Mouse (Mus musculus) embryonic fibroblast, embryonic 13.5 days (primary cell): ENCODE data around the gene Palb2. TPM values are rescaled to one million over a fixed set of nuclear protein-coding genes. Genes with fewer than 3 reads are reported as not detected.
A peak's percentile ranks its signal among the peaks of the same experiment; 100 is the strongest.

Experiments used
- H3K27ac ChIP-seq: 2 replicates; pipeline ENCODE4 v1.5.1; 2012; ENCODE audit warnings: low read length, control low read depth, inconsistent platforms; ENCODE audit not compliant: insufficient read depth
- H3K4me1 ChIP-seq: 2 replicates; pipeline ENCODE4 v1.6.1; 2011; ENCODE audit warnings: low read length; ENCODE audit not compliant: control insufficient read depth, insufficient read depth
- H3K4me3 ChIP-seq: 2 replicates; pipeline ENCODE4 v1.5.1; 2011; ENCODE audit warnings: mild to moderate bottlenecking, control low read depth, low read length; ENCODE audit not compliant: insufficient read depth
- CTCF ChIP-seq: IDR thresholded peaks from 2 replicates; pipeline ENCODE4 v1.5.1; 2011; ENCODE audit warnings: mild to moderate bottlenecking, control low read depth, low read length, moderate library complexity, borderline replicate concordance; ENCODE audit not compliant: insufficient read depth
- POLR2A ChIP-seq: IDR thresholded peaks from 2 replicates; pipeline ENCODE4 v1.6.1; 2011; ENCODE audit warnings: low read depth, mild to moderate bottlenecking, control low read depth, low read length, moderate library complexity
- polyA plus RNA-seq: library from polyadenylated mRNA; stranded (reverse); fragments of >200 nt; gene quantifications from 2 replicates; pipeline ENCODE4 v1.2.4, GENCODE M21; 2011; ENCODE audit warnings: low read depth; ENCODE audit not compliant: missing spikeins, insufficient read length

Gene Palb2
- polyA plus RNA-seq, 1 experiment: 4.0 TPM

GRCm38 (mm10) chr7:122152473-122152872 lies 19.7 kb upstream of the Palb2 start:
- TF ChIP-seq POLR2A: no peak
- TF ChIP-seq CTCF: no peak

GRCm38 (mm10) chr7:122140991-122141390 lies 8.2 kb upstream of the Palb2 start:
- no peak overlapping the region for H3K27ac ChIP-seq
- H3K4me1 ChIP-seq: no peaks in the 10 kb centered on the region
- H3K4me3 ChIP-seq: no peak overlapping the region
- TF ChIP-seq CTCF (no peak), POLR2A (no peak)

More at GRCm38 (mm10) chr7:122152473-122152872, 19.7 kb upstream of the Palb2 start:
- no peak overlapping the region for H3K27ac ChIP-seq
- no peak overlapping the region for H3K4me3 ChIP-seq
- no peaks in the 10 kb centered on the region for H3K4me1 ChIP-seq

DNA sequence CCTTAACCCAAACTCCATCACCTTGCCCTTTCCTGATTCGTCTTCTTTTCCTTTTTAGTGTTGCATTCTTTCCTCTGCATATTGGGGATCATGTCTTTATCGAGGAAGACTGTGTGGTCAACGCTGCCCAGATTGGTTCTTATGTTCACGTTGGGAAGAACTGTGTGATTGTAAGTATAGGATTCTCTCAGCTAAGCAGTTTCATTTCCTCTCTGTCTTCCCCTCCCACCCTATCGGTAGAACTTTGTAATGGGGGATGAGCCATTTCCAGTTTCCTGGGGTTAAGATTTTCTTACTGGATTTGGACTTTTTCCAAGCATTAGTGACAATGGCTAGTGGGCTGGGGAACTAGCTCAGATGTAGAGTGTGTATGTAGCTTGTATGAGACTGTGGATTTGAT lies 5.4 kb upstream of the Palb2 start:
- Histone ChIP-seq H3K4me3 (no peak overlapping the region), H3K27ac (no peak overlapping the region), H3K4me1 (no peaks in the 10 kb centered on the region)
- TF ChIP-seq POLR2A: no peak
- no peak for TF ChIP-seq CTCF

DNA sequence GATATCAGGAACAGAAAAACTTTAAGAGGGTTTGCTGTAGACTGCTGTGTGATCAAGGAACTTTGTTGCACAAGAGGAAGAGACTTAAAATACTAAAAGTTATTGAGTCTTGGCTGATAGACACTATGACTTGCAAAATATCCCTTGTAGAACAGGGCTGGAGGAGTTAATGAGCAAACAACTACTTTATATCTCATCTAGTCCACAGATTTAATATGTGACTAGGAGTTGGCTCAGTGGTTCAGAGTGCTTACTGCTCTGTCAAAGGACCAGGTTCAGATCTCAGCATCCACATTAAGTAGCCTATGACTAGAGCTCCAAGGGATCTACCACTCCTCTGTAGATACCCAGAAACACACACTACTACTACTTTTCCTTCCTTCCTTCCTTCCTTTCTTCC lies 4.3 kb upstream of the Palb2 start:
- Histone ChIP-seq H3K4me3 (no peak overlapping the region), H3K4me1 (no peaks in the 10 kb centered on the region), H3K27ac (no peak overlapping the region)
- no peak for TF ChIP-seq POLR2A
- no peak for TF ChIP-seq CTCF

GRCm38 (mm10) chr7:122135070-122135469 lies 2.3 kb upstream of the Palb2 start:
- no peak for TF ChIP-seq CTCF
- TF ChIP-seq POLR2A: no peak
- no peaks in the 10 kb centered on the region for H3K4me1 ChIP-seq
- no peak overlapping the region for H3K4me3 ChIP-seq
- H3K27ac ChIP-seq: no peak overlapping the region

DNA sequence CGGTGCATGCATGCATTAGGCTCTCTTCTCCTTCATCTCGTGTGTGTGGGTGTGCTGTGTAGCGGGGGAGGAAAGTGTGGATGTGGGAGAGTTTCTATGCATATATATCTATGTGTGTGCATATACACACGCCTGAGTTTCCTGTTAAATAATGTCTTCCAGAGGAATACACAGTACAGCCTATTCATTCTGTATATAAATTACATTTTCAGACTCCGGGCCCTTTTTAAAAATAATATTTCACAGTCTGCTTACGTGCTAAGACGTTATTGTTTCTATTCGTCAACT lies 497 bp upstream of the Palb2 start:
- peak overlapping the region; percentile 17; the same call in 1 of the 2 replicates for H3K27ac ChIP-seq
- H3K4me1 ChIP-seq: no peaks in the 10 kb centered on the region
- TF ChIP-seq CTCF: no peak
- peak overlapping the region; percentile 90 for H3K4me3 ChIP-seq

GRCm38 (mm10) chr7:122131834-122132233 lies 951 bp downstream of the Palb2 start:
- no peak overlapping the region for H3K27ac ChIP-seq
- no peaks in the 10 kb centered on the region for H3K4me1 ChIP-seq
- no peak overlapping the region for H3K4me3 ChIP-seq
- TF ChIP-seq POLR2A (no peak), CTCF (no peak)

- Histone ChIP-seq H3K4me1 (no peaks in the 10 kb centered on the region), H3K4me3 (no peak overlapping the region), H3K27ac (no peak overlapping the region)
- TF ChIP-seq CTCF: no peak
- no peak for TF ChIP-seq POLR2A
Measured at GRCm38 (mm10) chr7:122126946-122127345, 5.8 kb downstream of the Palb2 start.

DNA sequence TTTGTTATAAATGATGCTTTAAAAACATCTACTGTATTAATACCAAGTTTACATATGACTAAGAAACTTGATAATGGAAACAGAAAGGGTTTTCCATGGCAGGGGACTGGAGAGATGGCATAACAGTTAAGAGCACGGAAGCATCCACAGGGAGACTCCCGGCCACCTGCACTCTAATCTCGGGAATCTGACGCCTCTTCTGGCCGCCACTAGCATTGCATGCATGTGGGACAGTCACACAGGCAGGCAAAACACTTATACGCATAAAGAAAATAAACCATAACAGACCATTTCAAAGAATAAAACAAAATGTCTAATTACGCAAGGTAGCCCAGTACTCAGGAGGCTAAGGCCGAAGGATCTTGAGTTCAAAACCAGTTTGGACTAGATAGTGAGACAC lies 7.1 kb downstream of the Palb2 start:
- Histone ChIP-seq H3K4me1 (no peaks in the 10 kb centered on the region), H3K27ac (no peak overlapping the region), H3K4me3 (no peak overlapping the region)
- TF ChIP-seq POLR2A: no peak
- no peak for TF ChIP-seq CTCF

DNA sequence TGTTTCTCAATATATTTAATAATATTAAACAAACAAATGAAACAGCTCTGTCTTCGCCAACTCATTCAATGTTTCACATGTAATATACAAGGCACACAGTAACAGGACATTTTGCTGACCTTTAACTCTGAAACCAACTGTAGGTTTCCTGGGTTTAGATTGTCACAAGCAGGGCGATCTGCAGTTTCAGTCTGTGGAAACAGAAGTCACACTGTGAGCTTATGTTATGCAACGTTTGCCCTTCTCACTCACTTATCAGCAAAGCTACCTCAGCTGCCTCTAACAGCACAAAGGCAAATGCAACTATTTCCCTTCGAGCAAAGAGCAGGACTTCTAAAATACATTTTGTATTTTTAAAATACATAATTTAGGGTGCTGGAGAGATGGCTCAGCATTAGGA lies 9.3 kb downstream of the Palb2 start:
- Histone ChIP-seq H3K27ac (no peak overlapping the region), H3K4me3 (no peak overlapping the region), H3K4me1 (no peaks in the 10 kb centered on the region)
- TF ChIP-seq POLR2A (no peak), CTCF (no peak)

DNA sequence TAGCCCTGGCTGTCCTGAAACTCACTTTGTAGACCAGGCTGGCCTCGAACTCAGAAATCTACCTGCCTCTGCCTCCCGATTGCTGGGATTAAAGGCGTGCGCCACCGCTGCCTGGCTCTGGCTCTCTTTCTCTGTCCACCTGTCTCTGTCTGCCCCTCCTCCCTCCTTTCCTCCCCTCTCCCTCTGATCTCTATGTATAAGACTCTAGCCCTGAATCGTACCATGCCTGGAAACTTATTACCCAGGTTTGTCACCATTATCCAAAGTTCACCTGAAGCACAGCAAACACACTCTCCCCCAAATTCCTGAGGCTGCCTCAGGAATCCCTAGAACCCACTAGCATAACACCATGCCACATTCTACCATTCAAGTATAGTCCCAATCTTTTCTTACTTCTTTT lies 24.6 kb downstream of the Palb2 start:
- H3K4me1 ChIP-seq: no peaks in the 10 kb centered on the region
- no peak overlapping the region for H3K27ac ChIP-seq
- TF ChIP-seq CTCF: no peak
- no peak for TF ChIP-seq POLR2A
- no peak overlapping the region for H3K4me3 ChIP-seq
